Mouse (Mus musculus): ENCODE results near the gene Olfr1192-ps1. TPM values are rescaled to one million over a fixed set of nuclear protein-coding genes. Genes with fewer than 3 reads are reported as not detected.

Olfr1192-ps1 gene
- polyA plus RNA-seq (2012) = not detected in 2 replicates

DNA sequence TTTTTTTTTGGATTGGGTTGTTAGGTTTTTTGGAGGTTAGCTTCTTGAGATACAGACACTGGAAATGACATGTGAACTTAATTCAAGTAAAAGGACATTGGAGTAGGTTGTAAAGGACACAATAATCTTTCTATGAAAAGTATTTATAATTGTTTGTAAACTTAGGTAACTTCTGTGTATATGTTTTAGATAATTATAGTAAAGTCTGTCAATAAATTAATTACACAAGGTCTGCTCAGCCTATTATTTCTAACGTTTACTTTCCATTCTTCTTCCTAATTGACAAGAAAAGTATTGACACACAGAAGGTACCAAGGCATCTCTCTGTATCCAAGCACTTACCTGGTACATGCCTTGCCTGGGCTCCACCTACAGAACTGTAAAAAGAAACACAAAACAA, at the start of gene Olfr1192-ps1:
Olfr1192-ps1 (plus strand) TSS at position 301 of the 400 bp plus-strand sequence.

DNA sequence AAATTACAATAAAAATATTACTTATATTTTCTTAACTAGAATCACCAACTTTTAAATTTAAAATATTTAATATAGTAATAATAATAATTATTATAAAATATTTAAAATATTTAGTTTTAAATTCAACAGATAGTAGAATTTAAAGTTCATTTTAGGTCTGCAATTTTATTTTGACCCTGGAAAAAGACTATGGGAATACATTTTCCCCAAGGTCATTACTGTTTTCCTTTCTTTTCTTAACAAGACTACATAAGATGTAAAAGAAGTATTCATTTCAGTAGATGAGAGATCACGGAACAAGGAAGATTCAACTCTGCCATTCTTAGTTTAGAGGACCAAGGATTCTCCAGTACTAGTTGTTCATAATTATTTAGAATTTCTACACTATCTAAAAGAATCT, 8.1 kb upstream of the Olfr1192-ps1 start, which contains the start of gene Olfr1191-ps1:
Olfr1191-ps1 (plus strand) TSS at position 301 of the 400 bp plus-strand sequence.

DNA sequence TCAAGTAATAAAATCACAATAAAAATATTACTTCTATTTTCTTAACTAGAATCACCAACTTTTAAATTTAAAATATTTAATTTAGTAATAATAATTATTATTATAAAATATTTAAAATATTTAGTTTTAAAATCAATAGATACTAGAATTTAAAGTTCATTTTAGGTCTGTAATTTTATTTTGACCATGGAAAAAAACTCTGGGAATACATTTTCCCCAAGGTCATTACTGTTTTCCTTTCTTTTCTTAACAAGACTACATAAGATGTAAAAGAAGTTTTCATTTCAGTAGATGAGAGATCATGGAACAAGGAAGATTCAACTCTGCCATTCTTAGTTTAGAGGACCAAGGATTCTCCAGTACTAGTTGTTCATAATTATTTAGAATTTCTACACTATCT, 27.0 kb downstream of the Olfr1192-ps1 start, which contains the start of gene Olfr1193:
Olfr1193 (plus strand) TSS at position 301 of the 400 bp plus-strand sequence.

DNA sequence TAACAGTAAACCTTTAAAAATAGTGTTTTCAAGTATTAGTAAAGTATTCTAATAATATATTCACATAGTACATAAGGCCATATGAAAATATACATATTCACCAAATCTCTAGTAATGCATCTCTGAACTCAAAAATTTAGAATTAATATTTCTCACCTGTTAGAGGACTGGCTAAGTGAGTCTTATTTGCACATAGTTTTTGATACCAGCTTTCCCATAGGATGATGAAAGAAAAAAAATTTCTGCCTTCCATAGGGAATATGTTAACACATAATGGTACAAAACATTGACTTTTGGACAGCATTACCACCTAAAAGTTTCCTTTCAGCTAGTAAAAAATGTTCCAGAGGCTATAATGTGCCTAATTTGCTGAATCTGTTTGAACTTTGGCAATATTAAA, 40.8 kb downstream of the Olfr1192-ps1 start, which contains the start of gene Olfr1195:
Olfr1195 (minus strand) TSS at position 101 of the 400 bp plus-strand sequence.

GRCm38 (mm10) chr2:88704497-88704896, 56.2 kb downstream of the Olfr1192-ps1 start, which contains the start of gene Olfr1196:
TSS of gene Olfr1196 (minus strand) at chr2:88704597.

Other genes with a start within 250 kb of the Olfr1192-ps1 start
- gene Olfr1179, start 242.1 kb upstream of the Olfr1192-ps1 start, polyA plus RNA-seq (2012) = not detected in 2 replicates
- not detected in 2 replicates for gene Olfr1180, start 229.4 kb upstream of the Olfr1192-ps1 start, polyA plus RNA-seq (2012)
- not detected in 2 replicates for gene Olfr1181, start 222.3 kb upstream of the Olfr1192-ps1 start, polyA plus RNA-seq (2012)
- gene Gm13757, start 199.4 kb upstream of the Olfr1192-ps1 start, polyA plus RNA-seq (2012) = not detected in 2 replicates
- gene Olfr1183, start 193.6 kb upstream of the Olfr1192-ps1 start, polyA plus RNA-seq (2012) = not detected in 2 replicates
- not detected in 2 replicates for gene Olfr1184, start 164.9 kb upstream of the Olfr1192-ps1 start, polyA plus RNA-seq (2012)
- not detected in 2 replicates for gene Olfr1185-ps1, start 155.2 kb upstream of the Olfr1192-ps1 start, polyA plus RNA-seq (2012)
- gene Olfr1186, start 130.0 kb upstream of the Olfr1192-ps1 start, polyA plus RNA-seq (2012) = not detected in 2 replicates
- gene Olfr1188, start 91.6 kb upstream of the Olfr1192-ps1 start, polyA plus RNA-seq (2012) = not detected in 2 replicates
- not detected in 2 replicates for gene Olfr1189, start 62.1 kb upstream of the Olfr1192-ps1 start, polyA plus RNA-seq (2012)
- gene Olfr1191-ps1, start 8.0 kb upstream of the Olfr1192-ps1 start, polyA plus RNA-seq (2012) = not detected in 2 replicates
- gene Olfr1193, start 27.1 kb downstream of the Olfr1192-ps1 start, polyA plus RNA-seq (2012) = not detected in 2 replicates
- gene Olfr1195, start 40.7 kb downstream of the Olfr1192-ps1 start, polyA plus RNA-seq (2012) = not detected in 2 replicates
- not detected in 2 replicates for gene Olfr1196, start 56.1 kb downstream of the Olfr1192-ps1 start, polyA plus RNA-seq (2012)
- not detected in 2 replicates for gene Olfr1197, start 83.9 kb downstream of the Olfr1192-ps1 start, polyA plus RNA-seq (2012)
- not detected in 2 replicates for gene Olfr1198, start 102.9 kb downstream of the Olfr1192-ps1 start, polyA plus RNA-seq (2012)
- gene Olfr1199, start 112.0 kb downstream of the Olfr1192-ps1 start, polyA plus RNA-seq (2012) = not detected in 2 replicates
- gene Olfr1200, start 122.0 kb downstream of the Olfr1192-ps1 start, polyA plus RNA-seq (2012) = 0.01 TPM in 1 of 2 replicates, not detected in the other
- gene Olfr1201, start 144.5 kb downstream of the Olfr1192-ps1 start, polyA plus RNA-seq (2012) = not detected in 2 replicates
- gene Olfr1202, start 166.0 kb downstream of the Olfr1192-ps1 start, polyA plus RNA-seq (2012) = not detected in 2 replicates
- gene Olfr1205, start 181.2 kb downstream of the Olfr1192-ps1 start, polyA plus RNA-seq (2012) = not detected in 2 replicates
- gene Olfr1204, start 200.8 kb downstream of the Olfr1192-ps1 start, polyA plus RNA-seq (2012) = not detected in 2 replicates
- not detected in 2 replicates for gene Olfr1206, start 214.7 kb downstream of the Olfr1192-ps1 start, polyA plus RNA-seq (2012)